Mouse (Mus musculus) heart, postnatal 10 days (tissue): ENCODE measurements around the gene Fcgrt. TPM values are rescaled to one million over a fixed set of nuclear protein-coding genes. Genes with fewer than 3 reads are reported as not detected.

Experiments used
- DNase-seq, 2 experiments: peaks; one replicate each; pipeline ENCODE4 v3.0.0; 2021
- intact Hi-C: fragments of 180-260 bp; cut with DNase I; formaldehyde crosslinking; loops from one replicate; pipeline ENCODE4 v1.15.1; 2025
- total RNA-seq, 2 experiments: library from RNA; stranded (reverse); gene quantifications; 2 replicates each; pipeline ENCODE4 v1.2.3; 2021

Fcgrt gene
- total RNA-seq, 2 experiments from 2014 or later, result 65.4 to 69.2 TPM

GRCm38 (mm10) chr7:45091001-45091990 is 12.4 kb downstream of the Fcgrt start:
- intact Hi-C loops, result no loop called here
- DNase-seq, result peak; percentile 44 to 70

- no peak for DNase-seq
- intact Hi-C loops, result no loop called here
Measured at GRCm38 (mm10) chr7:45090251-45090977, 13.2 kb downstream of the Fcgrt start.

GRCm38 (mm10) chr7:45088597-45088996 is 15.1 kb downstream of the Fcgrt start:
- intact Hi-C loops, result no loop called here
- DNase-seq, result no peak

DNA sequence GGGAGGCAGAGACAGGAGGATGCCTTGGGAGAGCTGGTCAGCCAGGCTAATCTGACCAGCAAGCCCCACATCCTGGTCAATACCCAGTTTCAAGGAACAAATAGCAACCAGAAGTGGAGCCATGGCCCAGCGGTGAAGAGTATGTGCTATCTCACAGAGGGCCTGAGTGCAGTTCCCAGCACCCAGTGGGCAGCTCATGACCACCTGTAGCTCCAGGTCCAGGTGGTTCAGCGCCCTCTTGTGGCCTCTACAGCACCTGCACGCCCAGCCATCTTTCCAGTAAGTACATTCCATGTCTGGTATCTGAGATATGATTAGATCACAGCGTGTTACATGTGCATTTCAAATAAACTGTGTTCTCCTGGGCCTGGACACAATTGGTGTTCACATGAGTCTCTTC is 17.6 kb downstream of the Fcgrt start:
- intact Hi-C loops, result no loop called here
- no peak for DNase-seq

- intact Hi-C loops, result loop anchor here (5.0 kb wide), 2 partner anchors 39 to 214 kb away; partner anchors contain the start of gene Rps11
Measured at GRCm38 (mm10) chr7:45083300-45083890, 20.3 kb downstream of the Fcgrt start.

DNA sequence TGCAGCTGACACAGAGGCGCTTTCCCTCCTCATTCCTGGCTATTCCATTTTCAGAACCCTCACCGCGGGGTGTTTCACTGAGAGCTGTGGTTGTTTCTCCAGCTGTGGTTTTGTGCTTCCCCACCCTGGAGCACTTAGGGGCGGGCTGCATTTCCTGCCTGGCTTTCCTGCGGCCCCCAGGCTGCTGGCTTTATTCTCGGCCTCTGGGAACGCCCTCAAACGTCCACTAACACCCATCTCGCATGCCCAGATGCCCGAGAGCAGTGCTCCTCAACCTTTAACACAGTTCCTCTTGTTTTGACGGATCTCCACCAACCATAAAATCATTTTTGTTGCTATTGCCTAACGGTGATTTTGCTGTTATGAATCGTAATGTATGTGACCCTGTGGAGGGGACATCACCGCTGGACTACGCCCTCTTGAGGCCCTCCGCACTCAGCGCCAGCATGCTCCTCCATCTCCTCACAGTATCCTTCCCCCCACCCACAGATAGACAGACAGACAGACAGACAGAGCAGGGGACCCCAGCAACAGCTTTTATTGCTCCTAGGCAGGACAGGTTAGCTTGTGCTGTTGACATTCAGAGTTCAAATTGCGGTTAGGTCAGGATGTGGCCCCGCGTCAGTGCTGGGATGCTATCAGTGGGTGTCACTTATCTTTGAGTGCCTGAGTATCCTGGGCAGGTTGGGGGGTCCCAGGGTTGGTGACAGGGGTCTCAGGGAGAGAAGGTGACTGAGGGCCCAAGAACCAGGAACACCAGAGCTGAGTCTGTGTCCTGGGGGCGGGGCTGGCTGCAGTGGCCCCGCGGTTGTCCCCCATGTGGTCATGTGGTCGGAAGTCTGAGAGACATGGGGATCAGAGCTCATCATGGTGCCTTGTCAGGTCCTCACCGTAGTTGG is 21.0 kb downstream of the Fcgrt start:
- DNase-seq, result peak; percentile 65 to 68
- intact Hi-C loops, result loop anchor here (5.0 kb wide), 2 partner anchors 40 to 215 kb away; partner anchors contain the start of gene Rps11

More at GRCm38 (mm10) chr7:45083300-45083890, 20.3 kb downstream of the Fcgrt start:
- no peak for DNase-seq

DNA sequence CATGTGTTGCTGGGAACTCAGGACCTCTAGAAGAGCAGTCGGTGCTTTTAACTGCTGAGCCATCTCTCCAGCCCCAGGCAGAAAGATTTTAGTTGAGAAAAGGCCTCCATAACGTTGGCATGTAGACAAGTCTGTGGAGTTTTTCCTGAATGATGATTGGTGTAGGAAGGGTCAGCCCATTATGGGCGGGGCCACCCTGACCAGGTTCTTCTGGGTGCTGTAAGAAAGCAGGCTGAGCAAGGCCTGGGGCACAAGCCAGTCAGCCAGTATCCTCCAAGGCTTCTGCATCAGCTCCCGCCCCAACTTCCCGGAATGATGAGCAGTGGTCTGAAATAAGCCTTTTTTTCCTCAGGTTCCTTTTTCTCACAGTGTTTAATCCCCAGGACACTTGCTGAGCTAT is 22.6 kb downstream of the Fcgrt start:
- no peak for DNase-seq
- intact Hi-C loops, result loop anchor here (5.0 kb wide), 2 partner anchors 41 to 216 kb away; partner anchors contain the start of gene Rps11

GRCm38 (mm10) chr7:45079856-45080255 is 23.8 kb downstream of the Fcgrt start:
- DNase-seq, result peak; percentile 93 to 96
- intact Hi-C loops, result loop anchor here (2.0 to 5.0 kb wide), 3 partner anchors 42 to 217 kb away; partner anchors contain the start of gene Rps11

DNA sequence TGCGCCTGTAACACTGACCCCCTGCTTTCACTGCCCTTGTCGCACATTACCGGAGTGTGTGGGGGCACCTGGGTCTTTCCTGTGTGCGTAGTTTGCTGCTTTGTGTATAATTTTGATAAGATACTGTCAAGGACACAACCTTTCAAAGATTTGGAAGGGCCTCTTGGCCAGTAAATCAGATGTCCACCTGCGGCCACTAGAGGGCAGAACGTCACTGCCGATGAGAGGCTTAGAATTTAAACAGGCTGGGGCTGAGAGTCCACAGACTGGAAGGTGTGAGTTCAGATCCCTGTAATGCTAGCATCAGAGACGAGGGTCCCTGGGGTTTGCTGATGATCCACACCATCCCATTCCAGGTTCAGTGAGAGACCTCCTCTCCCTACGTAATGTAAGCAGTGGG is 25.1 kb downstream of the Fcgrt start:
- DNase-seq, result peak; percentile 81 to 86
- intact Hi-C loops, result loop anchor here (1.0 to 2.0 kb wide), 2 partner anchors 58 to 120 kb away; partner anchors contain the start of genes Flt3l and Gm45713

- intact Hi-C loops, result loop anchor here (1.0 to 2.0 kb wide), 2 partner anchors 58 to 121 kb away; partner anchors contain the start of genes Flt3l and Gm45713
- DNase-seq, result no peak
Measured at GRCm38 (mm10) chr7:45077829-45078228, 25.8 kb downstream of the Fcgrt start.

- no peak for DNase-seq
- intact Hi-C loops, result no loop called here
Measured at GRCm38 (mm10) chr7:45077322-45077721, 26.3 kb downstream of the Fcgrt start.

- intact Hi-C loops, result no loop called here
- no peak for DNase-seq
Measured at GRCm38 (mm10) chr7:45076501-45076900, 27.1 kb downstream of the Fcgrt start.

DNA sequence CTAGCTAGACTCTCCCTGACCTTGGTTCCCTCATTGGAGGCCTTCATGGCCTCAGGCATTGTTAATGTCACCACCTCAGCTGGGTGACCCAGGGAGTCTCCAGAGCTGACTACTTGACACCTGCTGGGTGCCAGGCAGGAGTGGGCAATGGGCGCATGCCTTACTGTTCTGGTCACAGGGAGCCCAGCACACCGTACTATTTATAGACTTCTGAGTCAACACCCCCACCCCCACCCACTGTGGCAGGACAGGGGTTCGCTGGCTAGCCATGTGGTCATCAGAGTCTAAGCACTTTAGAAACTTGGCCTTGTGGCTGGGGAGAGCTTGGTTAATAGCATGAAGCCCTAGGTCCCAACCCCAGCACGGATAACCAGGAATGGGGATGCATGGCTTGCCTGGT is 28.2 kb downstream of the Fcgrt start:
- intact Hi-C loops, result no loop called here
- DNase-seq, result peak; percentile 62 to 69

GRCm38 (mm10) chr7:45073949-45074348 is 29.7 kb downstream of the Fcgrt start:
- no peak for DNase-seq
- intact Hi-C loops, result no loop called here

GRCm38 (mm10) chr7:45073171-45073707 is 30.4 kb downstream of the Fcgrt start:
- intact Hi-C loops, result no loop called here
- DNase-seq, result no peak

DNA sequence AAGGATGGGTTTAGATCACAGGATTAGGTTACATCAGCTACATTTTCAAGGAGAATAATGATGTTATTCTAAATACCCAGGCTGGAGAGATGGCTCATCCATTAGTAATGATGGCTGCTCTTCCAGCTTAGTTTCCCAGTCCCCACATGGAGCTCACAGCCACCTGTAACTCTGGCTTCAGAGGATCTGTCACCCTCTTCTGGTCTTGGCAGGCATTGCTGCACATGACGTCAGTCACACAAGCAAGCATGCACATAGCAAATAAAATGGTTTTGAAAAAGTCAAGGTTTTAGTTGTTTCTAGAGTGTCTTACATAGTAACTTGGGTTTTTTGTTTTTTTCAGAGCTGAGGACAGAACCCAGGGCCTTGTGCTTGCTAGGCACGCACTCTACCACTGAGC is 31.4 kb downstream of the Fcgrt start:
- intact Hi-C loops, result no loop called here

GRCm38 (mm10) chr7:45069671-45070070 is 34.0 kb downstream of the Fcgrt start:
- DNase-seq, result peak in 1 of 2 experiments; percentile 22
- intact Hi-C loops, result loop anchor here (2.0 kb wide), 1 partner anchor 85 kb away; no protein-coding TSS in a partner anchor

More for the DNA sequence above, 31.4 kb downstream of the Fcgrt start:
- no peak for DNase-seq

DNA sequence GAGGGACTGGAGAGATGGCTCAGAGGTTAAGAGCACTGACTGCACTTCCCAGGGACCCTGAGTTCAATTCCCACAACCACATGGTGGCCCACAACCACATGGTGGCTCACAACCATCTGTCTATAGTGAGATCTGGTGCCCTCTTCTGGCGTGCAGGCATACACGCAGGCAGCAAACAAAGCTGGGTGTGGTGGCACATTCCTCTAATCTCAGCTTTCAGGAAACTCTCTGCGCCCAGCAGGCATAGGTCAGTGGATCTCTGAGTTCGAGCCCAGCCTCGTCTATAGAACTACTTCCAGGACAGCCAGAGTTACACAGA is 35.7 kb downstream of the Fcgrt start:
- intact Hi-C loops, result loop anchor here (2.0 kb wide), 1 partner anchor 83 kb away; no protein-coding TSS in a partner anchor
- peak; percentile 61 to 63 for DNase-seq
